Mouse (Mus musculus): ENCODE data around the gene Olfr446.

Olfr446 gene

DNA sequence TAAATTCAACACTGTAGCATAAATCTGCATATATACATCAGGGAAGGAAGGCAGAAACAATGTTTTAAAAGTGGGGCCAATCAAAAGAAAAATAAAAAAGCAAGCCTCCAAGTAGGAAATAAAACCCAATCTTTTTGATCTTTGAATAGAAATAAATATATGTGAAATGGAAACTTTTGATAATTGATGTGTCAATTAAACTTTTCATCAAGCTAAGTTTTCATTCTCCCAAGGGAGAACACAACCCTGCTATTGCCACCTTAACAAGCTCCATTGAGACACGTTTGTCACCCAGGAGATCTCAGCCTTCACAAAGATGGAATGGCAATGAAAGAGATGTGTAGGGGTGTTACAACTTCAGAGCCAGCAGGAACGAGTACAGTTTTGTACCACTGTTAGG, at the start of gene Olfr446:
Gene Olfr446 (plus strand): TSS at position 301 of the 400 bp plus-strand sequence.
- DNase-seq (ENCODE audit: low spot score) = no peak

DNA sequence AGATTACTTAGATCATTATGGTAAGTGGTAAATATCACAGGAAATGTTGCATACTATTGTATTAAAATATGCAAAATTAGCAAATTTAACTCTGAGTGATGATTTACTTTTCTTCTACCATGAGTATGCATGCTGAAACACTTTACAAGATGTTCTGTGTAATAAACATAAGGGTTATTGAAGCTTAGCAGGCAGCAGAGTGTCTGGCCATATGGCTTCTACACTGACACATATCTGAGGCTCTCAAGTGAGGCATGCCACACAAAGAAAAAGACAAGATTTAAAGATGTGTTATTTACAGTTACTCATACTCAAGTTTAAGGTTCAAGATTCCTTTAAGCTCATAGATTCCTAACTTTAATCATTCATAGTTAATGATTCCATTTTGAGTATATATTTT, 44.9 kb upstream of the Olfr446 start:
- DNase-seq (ENCODE audit: low spot score) = no peak

DNA sequence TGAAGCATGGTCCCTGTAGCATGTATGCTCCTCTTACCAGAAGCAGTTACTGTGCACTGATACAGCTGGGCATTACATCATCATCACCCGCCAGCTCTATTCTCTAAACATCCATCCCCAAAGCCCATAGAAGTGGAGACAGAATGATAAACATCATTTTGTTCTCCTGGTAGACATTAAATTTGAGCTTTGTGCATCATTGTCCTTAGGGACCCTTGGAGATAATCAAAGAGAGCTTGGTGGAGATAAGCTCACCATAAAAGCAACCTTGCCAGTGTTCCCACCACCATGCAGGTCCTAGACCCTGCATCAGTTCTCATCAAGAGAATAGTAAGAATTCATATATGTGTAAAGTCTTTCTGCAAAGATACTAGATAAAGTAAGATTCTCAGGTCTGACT, 31.0 kb upstream of the Olfr446 start, which contains the start of gene Olfr448:
Gene Olfr448 (plus strand): TSS at position 301 of the 400 bp plus-strand sequence.
- DNase-seq (ENCODE audit: low spot score) = no peak

DNA sequence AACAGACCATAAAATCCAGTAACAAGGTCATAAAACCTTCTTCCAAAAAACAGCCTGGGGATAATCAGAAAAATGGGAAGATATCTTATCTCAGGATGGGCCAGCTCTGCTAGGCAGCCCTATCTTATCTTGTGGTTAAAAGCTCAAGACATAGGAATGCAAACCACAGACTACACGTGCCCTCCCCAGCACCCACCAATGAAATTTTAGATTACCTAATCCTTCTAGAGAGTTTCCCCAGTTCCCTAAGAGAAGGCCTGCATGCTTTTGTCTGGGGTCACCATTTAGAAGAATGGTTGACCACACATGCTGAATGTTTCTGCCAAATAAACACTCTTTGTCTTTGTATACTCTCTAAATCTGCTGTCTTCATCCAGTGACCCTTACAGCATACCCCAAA, 20.8 kb upstream of the Olfr446 start:
- DNase-seq (ENCODE audit: low spot score) = no peak

DNA sequence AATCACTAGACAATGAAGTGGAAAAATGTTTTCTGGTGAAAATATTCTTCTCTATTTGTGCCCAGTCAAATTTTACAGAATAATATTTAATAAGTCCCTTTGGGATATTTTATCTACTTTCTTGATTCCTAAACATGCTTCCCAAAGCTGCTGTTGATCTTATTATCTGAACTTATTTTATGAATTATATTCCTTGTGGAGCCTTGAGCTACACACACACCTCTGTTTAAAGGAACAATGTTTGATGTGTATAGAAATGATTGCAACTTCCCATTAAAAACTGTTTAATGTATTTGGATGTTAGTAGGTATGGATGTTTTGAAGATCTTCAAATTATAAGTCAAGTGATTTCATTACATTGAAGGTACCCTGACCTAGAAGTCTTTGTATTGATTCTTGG, 12.6 kb upstream of the Olfr446 start, which contains the start of gene Olfr447:
Gene Olfr447 (plus strand): TSS at position 301 of the 400 bp plus-strand sequence.
- no peak for DNase-seq (ENCODE audit: low spot score)

- no peak for DNase-seq (ENCODE audit: low spot score)
Observed at GRCm38 (mm10) chr6:42948767-42949166, 27.6 kb downstream of the Olfr446 start, which contains the start of gene Olfr444. Gene Olfr444 (plus strand): TSS chr6:42949067.

- DNase-seq (ENCODE audit: low spot score) = no peak
Observed at GRCm38 (mm10) chr6:42980377-42980776, 59.2 kb downstream of the Olfr446 start.
